Mouse (Mus musculus) cortical plate, adult 2 months (tissue): Measurements from ENCODE around the gene Rfx7.

Experiments used
- CTCF ChIP-seq: fragments of 200-500 bp; IDR thresholded peaks from 2 replicates; pipeline ENCODE4 v1.5.1; 2011; ENCODE audit warnings: mild to moderate bottlenecking, control low read depth, low read length; ENCODE audit not compliant: insufficient read depth; ENCODE audit errors: extremely low read depth
- POLR2A ChIP-seq: fragments of 200-500 bp; IDR thresholded peaks from 2 replicates; pipeline ENCODE4 v1.6.1; 2011; ENCODE audit warnings: mild to moderate bottlenecking, low read length, control low read depth; ENCODE audit not compliant: insufficient read depth; ENCODE audit errors: extremely low read depth

GRCm38 (mm10) chr9:72537086-72537485 is 5.0 kb downstream of the Rfx7 start:
- TF ChIP-seq POLR2A (no peak), CTCF (no peak)
